Mouse (Mus musculus) erythroid progenitor cell, adult 5-6 weeks (primary cell): ENCODE results near the gene Gm6465. TPM values are rescaled to one million over a fixed set of nuclear protein-coding genes. Genes with fewer than 3 reads are reported as not detected.
"Not testable (repeated sequence)": the region's sequence is repeated elsewhere in the genome, so short reads cannot be mapped to it uniquely, and the experiment has no call there.

ENCODE experiments used
- ATAC-seq: replicated peaks from 2 replicates; pipeline ENCODE4 v1.8.0; 2016; ENCODE audit warnings: moderate number of reproducible peaks, mild to moderate bottlenecking, moderate TSS enrichment, inconsistent platforms; ENCODE audit not compliant: poor library complexity, low FRiP score, severe bottlenecking
- total RNA-seq, 2 experiments: library from RNA; stranded (forward) in 1 of 2; stranded (reverse) in 1 of 2; fragments of 150-400 nt in 1 of 2; fragments of 186-747, 209-891 nt in 1 of 2; gene quantifications; 2 replicates each; pipeline versions ENCODE4 v1.2.3 to v1.2.4; 2015 to 2017; ENCODE audit warnings: low replicate concordance in 2 of 2

Gene Gm6465
- not detected in 2 replicates for total RNA-seq (2015; ENCODE audit: low replicate concordance)
- not detected in 2 replicates for total RNA-seq (2017; ENCODE audit: low replicate concordance)

DNA sequence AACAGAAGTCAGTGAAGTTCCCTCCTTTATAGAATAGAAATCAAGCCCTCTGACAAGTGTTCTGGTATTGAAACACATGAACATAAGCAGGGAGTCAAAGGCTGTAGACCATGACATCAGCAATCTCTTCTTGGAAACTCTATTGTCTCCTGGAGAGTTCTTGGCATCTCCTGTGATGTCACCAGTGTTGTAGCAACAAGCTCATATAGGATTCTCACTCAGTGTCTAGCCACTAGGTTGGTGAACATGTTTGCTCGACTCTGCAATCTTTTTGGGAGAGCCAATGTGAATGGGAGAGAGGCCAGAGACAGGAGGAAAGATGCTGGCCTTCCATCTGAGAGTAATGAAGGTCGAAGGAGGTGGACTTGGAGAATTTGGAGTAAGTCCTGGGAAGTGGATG lies at the start of gene Gm6465:
Gene Gm6465, plus strand, starts transcription at position 301 of the 400 bp plus-strand sequence.
- ATAC-seq = not testable (repeated sequence)

DNA sequence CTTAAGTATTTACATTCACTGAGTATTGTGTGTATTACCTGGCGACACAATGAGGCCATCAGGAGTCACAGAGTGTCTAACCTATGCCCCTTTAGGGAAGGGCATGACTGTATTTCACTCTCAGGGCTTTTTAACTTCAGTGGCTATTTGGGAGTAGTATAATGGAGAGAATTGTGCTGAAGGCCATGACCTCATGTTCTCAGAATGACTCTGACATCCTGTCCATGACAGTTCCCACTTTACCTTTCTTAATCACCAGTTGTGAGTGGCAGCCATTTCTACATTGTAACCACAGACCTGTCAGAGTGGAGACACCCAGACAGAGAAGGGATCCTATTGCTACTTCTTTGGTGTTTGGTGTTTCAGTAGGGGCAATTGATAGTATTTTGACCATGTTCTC lies 485 bp downstream of the Gm6465 start:
- not testable (repeated sequence) for ATAC-seq

DNA sequence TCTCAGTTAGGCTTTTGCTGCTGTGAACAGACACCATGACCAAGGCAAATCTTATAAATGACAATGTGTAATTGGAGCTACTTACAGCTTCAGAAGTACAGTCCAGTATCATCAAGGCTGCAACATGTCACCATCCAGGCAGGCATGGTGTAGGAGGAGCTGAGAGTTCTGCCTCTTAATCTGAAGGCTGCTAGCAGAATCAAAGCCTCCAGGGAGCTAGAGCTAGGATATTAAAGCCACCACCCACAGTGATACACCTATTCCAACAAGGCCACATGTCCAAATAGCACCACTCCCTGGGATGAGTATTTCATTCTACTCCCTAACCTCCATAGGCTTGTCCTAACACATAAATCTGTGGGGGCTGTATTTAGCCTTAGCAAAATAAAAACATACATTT lies 12.6 kb downstream of the Gm6465 start:
- not testable (repeated sequence) for ATAC-seq

Other genes starting within 250 kb of the Gm6465 start
- gene Gm8922, start 163.6 kb upstream of the Gm6465 start, total RNA-seq (2015; ENCODE audit: low replicate concordance) = not detected in 2 replicates
- not detected in 2 replicates for gene Gm8922, start 163.6 kb upstream of the Gm6465 start, total RNA-seq (2017; ENCODE audit: low replicate concordance)
- not detected in 2 replicates for gene Gm8926, start 75.0 kb upstream of the Gm6465 start, total RNA-seq (2015; ENCODE audit: low replicate concordance)
- not detected in 2 replicates for gene Gm8926, start 75.0 kb upstream of the Gm6465 start, total RNA-seq (2017; ENCODE audit: low replicate concordance)
- gene 4933402N22Rik, start 72.5 kb downstream of the Gm6465 start, total RNA-seq (2015; ENCODE audit: low replicate concordance) = not detected in 2 replicates
- gene 4933402N22Rik, start 72.5 kb downstream of the Gm6465 start, total RNA-seq (2017; ENCODE audit: low replicate concordance) = not detected in 2 replicates